Mouse (Mus musculus): Measurements from ENCODE around the gene Kcnmb1.

GRCm38 (mm10) chr11:33956623-33957022 is 6.2 kb upstream of the Kcnmb1 start:
- TF ChIP-seq POLR2A (IDR thresholded peaks at IDR 0.05; ENCODE audit: borderline replicate concordance, extremely low read depth, low read depth, low read length): no peak
- TF ChIP-seq CTCF (IDR thresholded peaks at IDR 0.05; ENCODE audit: insufficient read depth, low read length): no peak

All from lung, adult 2 months (tissue).